Mouse (Mus musculus) brain, embryonic 18.5 days (tissue): ENCODE data around the gene Mettl3.

Experiments
- DNase-seq: peaks from one replicate; pipeline ENCODE4 v3.0.0-alpha.2; 2012; ENCODE audit warnings: low read depth, low spot score

Gene Mettl3

DNA sequence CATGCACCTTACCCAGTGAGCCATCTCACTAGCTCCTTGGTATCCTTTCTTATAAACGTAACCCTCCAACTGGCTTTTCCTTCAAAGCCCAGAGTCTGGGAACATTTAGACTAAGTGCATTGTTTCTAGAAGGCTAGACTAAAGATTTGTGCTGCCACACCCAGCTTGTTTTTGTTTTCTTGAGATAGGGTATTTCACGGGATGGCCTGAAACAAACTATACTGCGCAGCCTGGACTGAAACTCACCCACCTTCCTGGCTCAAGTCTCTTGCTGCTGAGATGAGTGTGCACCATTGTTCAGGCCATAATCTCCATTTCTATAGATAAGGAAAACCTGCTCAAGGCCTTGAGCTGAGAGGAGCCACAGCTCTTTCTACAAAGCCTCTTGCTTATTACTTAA is 20.7 kb downstream of the Mettl3 start:
- no peak for DNase-seq

DNA sequence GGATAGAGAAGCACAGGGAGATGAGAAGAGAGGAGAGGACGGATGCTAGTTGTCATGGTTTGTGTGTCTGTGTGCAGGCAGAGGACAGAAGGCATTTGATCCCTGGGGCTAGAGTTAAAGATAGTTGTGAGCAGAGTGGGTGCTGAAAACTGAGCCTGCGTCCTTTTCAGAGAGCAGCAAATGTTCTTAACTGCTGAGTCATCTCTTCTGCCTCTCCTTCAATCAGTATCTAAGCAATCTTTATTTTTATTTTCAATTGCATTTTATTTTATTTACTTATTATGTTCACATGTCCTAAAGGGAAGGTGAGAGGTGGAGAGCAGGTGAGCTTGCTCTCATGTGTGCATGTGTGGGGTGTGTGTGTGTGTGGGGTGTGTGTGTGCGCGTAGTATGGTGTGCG is 21.3 kb downstream of the Mettl3 start:
- DNase-seq: no peak

DNA sequence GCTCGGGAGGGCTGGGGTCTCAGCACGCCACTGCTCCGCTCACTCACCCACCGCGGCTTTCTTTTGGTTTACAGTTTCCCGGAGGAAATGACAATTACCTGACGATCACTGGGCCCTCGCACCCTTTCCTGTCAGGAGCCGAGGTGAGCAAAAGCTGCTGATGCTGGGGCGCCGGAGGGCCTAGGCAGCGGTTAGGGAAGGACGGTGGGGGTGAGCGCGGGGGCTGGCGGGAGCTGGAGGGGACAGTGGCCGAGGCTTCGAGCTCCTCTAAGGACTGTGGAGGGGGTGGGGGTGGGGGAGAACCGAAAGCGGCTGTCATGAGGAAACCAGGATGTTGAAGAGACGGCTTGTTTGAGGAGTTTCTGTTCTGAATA is 25.2 kb downstream of the Mettl3 start:
- no peak for DNase-seq

DNA sequence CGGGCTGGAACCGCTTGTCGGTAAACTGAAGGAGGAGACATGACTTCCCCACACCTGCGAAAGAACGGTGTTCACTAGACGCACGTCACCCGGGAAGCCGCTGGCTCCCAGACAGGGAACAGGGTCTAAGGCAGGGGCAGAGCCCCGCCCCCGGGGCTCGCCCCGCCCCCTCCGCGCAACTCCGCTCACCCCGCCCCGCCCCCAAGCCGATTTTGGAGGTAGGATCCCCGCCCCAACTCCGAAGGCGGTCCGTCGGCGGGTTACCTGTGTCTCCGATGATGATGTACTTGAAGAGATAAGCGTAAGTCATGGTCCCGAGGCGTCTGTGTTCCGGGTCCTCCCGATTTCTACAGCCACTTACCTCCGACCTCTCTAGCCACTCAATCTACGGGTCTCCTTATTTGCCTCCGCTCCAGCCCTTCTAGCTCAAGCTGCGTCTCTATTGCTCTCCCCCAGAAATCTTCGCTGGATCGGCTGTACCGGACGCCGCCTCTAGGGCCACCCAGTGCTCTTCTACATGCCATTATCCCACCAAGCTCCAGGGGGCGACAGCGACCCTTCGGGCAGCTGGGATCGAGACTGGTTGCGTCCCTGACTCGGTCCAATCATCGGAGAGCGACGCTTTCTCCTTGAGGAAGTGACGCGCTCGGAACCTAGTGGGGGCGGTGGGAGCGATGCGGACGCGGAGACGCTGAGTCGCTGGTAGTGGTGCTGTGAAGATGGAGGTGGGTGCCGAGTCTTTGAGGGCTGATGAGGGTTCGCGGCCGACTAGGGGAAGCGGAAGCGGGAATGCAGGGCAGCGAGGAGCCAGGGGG is 25.8 kb downstream of the Mettl3 start, which contains the start of the genes Tox4 and Rab2b:
Tox4 (plus strand) TSS at position 215 of the 815 bp plus-strand sequence.
Rab2b (minus strand) TSS at position 614 of the 815 bp plus-strand sequence.
- DNase-seq: peak; percentile 98

DNA sequence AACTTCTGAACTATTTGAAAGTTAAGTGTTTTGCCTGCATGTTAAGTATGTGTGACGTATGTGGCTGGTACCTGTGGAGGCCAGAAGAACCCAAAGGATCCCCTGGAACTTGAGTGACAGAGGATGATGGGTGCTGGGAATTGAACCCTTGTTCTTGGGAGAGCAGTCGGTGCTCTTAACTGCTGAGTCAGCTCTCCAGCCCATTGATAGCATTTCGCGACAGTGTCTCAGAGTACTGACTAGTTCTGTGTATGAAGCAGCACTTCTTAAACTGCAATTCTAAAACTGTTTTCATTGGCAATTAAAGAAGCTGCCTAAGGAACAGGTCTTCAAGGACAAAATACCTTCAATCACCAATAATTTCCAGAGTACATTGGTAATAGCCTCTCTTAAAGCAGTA is 27.7 kb downstream of the Mettl3 start:
- DNase-seq: no peak

DNA sequence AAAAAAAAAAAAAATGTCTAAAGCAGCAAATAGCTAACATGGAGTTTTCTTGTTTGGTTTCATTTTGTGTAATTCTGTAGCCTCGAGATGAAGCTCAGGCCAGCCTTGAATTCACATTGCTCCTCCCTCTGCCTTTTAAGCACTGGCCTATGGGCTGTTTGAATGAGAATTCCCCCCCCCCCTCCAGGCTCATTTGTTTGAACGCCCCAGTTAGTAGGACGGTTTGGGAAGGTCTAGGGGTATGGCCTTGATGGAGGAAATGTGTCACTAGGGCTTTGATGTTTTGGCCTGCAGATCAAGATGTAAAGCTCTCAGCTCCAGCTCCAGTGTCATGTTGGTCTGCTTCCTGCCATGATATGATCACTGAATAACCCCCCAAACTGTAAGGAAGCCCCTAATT is 32.1 kb downstream of the Mettl3 start:
- no peak for DNase-seq

DNA sequence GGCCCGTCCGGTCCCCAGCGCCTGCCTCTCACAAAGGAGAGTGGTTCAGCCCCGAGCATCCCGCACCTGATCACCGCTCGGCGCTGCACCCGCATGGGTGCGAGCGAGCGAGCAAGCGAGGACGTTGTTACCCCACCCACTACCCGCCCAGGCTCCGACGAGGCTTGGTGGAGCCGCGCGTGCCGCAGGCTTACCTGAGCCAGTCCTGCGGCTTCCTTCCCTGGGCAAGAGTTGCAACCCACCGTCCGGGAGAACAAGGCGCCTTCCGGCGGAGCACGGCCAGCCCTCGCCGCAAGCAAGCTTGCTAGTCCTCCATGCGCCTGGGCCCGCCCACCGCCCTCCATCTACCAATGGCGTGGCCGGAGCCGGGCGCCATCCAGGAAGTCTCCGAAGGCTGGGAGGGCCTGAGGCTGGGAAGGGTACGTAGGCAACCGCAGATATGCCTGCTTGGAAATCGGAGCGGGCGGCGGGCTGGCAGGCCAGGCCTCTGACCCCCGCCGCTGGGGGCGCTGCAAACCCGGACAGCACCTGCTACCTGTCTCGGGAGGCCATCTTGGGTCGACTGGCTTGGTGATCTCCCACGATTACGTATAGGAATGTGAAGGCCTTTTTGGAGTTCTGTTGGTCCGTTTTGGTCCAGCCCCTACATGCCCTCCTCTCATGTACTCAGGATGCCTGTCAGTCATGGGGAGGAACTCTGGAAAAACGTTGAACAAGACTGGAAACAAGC is 47.3 kb downstream of the Mettl3 start, which contains the start of gene Chd8:
Chd8 (minus strand) TSS at position 297 of the 730 bp plus-strand sequence.
- peak; percentile 95 for DNase-seq

DNA sequence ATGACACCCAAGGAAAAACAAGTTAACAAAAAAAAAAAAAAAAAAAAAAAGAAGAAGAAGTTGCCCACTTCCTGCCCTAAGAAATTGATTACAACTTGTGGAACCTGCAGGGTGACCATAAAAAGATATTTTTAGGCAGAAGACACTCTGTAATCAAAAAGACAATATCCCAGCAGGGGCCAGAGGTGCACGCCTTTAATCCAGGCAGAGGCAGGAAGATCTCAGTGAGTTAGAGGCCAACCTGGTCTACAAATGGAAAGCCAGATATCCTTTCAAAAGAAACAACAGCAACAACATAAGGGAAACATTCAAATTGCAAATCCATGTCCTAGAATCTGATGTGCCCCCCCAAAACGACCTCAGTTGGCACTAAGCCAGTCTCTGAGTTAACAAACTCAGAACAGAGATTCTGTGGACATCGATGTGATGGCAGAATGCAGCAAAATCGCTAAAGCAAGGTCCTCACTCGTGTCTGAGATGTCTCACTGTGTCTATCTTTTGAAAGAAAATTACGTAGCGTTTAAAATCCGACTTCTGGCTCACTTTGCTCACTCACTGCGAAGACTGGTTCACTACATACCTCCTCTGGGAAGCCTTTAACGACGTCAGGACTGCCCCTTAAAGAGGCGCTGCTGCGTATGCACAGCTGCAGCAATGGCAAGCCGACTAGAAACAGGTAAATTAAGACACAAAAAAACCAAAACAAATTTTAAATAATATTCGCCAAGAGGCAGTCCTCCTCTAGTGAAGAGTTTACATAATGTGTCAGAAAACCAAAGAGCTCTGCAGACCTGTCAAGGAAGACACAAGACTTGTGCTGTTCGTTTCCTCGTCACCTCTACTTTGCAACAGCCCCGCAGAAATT is 48.4 kb downstream of the Mettl3 start:
- no peak for DNase-seq

DNA sequence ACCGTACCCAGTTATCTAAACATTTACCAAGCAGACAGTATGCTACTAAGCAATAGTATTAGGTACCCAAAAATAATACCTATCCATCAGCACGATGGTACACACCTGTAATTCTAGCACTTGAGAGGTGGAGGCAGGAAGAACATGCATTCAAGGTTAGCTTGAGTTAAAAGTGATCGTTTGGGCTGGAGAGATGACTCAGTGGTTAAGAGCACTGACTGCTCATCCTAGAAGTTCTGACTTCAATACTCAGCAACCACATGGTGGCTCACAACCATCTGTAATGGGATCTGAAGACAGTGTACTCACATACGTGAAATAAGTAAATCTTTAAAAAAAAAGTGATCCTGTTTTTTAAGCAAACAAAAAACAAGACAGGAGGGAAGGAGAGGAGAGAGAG is 58.8 kb downstream of the Mettl3 start:
- DNase-seq: no peak
